Mouse (Mus musculus) hindbrain, postnatal 0 days (tissue): ENCODE results near the gene Man1c1. TPM values are rescaled to one million over a fixed set of nuclear protein-coding genes. Genes with fewer than 3 reads are reported as not detected.

Experiments used
- ATAC-seq: fragments of 200-750 bp; cut with Nextera tagmentation; 2 replicates; pipeline ENCODE4 v1.8.0; 2017; ENCODE audit warnings: mild to moderate bottlenecking, moderate TSS enrichment, moderate library complexity
- DNase-seq: peaks from one replicate; pipeline ENCODE4 v3.0.0-alpha.2; 2015; ENCODE audit warnings: low spot score
- H3K27ac ChIP-seq: fragments of 300-500 bp; sonication (generic); 2 replicates; pipeline ENCODE4 v1.5.1; 2014; ENCODE audit warnings: mild to moderate bottlenecking
- H3K27me3 ChIP-seq: fragments of 300-500 bp; sonication (generic); 2 replicates; pipeline ENCODE4 v1.6.1; 2014; ENCODE audit warnings: low read length, mixed read lengths; ENCODE audit not compliant: insufficient read depth
- H3K36me3 ChIP-seq: fragments of 300-500 bp; sonication (generic); 2 replicates; pipeline ENCODE4 v1.6.1; 2014; ENCODE audit warnings: low read length, mixed read lengths; ENCODE audit not compliant: insufficient read depth
- H3K4me1 ChIP-seq: fragments of 300-500 bp; sonication (generic); 2 replicates; pipeline ENCODE4 v1.6.1; 2014; ENCODE audit warnings: antibody characterized with exemption, low read length, mixed read lengths; ENCODE audit not compliant: insufficient read depth
- H3K4me2 ChIP-seq: fragments of 300-500 bp; sonication (generic); 2 replicates; pipeline ENCODE4 v1.6.1; 2014; ENCODE audit warnings: low read depth, mild to moderate bottlenecking, low read length, moderate library complexity, mixed read lengths
- H3K4me3 ChIP-seq: fragments of 300-500 bp; sonication (generic); 2 replicates; pipeline ENCODE4 v1.5.1; 2014; ENCODE audit warnings: low read length
- H3K9ac ChIP-seq: fragments of 300-500 bp; sonication (generic); replicated peaks from 2 replicates; pipeline ENCODE4 v1.6.1; 2014; ENCODE audit warnings: mild to moderate bottlenecking, low read length, moderate library complexity, mixed read lengths
- H3K9me3 ChIP-seq: fragments of 300-500 bp; sonication (generic); 2 replicates; pipeline ENCODE4 v1.6.1; 2016; ENCODE audit warnings: low read length, mixed read lengths
- CTCF ChIP-seq: IDR thresholded peaks from 2 replicates; pipeline ENCODE4 v1.5.1; 2016; ENCODE audit warnings: antibody characterized with exemption, control low read depth, low read depth
- WGBS: fragments of 180-500 bp; shearing (Covaris S2); extraction: QIAGEN DNeasy Blood & Tissue Kit; methylation state at CpG from one replicate; pipeline ENCODE4 v1.1.7; 2014; 5-methylcytosine and 5-hydroxymethylcytosine counted together
- polyA plus RNA-seq: library from polyadenylated mRNA; unstranded; fragments of >200 nt; fragmentation: Nextera tagmentation; extraction: Ambion mirVana; gene quantifications from 2 replicates; pipeline ENCODE4 v1.2.1, GENCODE M21; 2015
- total RNA-seq: library from RNA; depleted of rRNA; stranded (reverse); fragments of >200 nt; gene quantifications from 2 replicates; pipeline ENCODE4 v1.2.3, GENCODE M21; 2014

Gene Man1c1
- total and polyA plus RNA-seq, 2 experiments from 2014 or later, result 7.1 to 40.5 TPM

- Histone ChIP-seq H3K27ac (no peak overlapping the region), H3K4me2 (no peak overlapping the region), H3K4me1 (peaks cover 23% of the 10 kb centered on the region), H3K9ac (no peak overlapping the region), H3K4me3 (no peak overlapping the region), H3K27me3 (no peaks in the 10 kb centered on the region), H3K36me3 (no peaks in the 10 kb centered on the region), H3K9me3 (no peaks in the 10 kb centered on the region)
- no peak for TF ChIP-seq CTCF
- no peak for ATAC-seq
- 79% methylated on average over 13 of the region's 13 CpGs for WGBS
- no peak for DNase-seq
Measured at GRCm38 (mm10) chr4:134686022-134686661, 17.9 kb downstream of the Man1c1 start.

- peak; percentile 44 for TF ChIP-seq CTCF
- H3K4me3 ChIP-seq, result no peak overlapping the region
- peaks cover 23% of the 10 kb centered on the region for H3K4me1 ChIP-seq
- H3K9ac ChIP-seq, result no peak overlapping the region
- 86% methylated on average over 9 of the region's 9 CpGs for WGBS
- no peak for DNase-seq
- H3K36me3 ChIP-seq, result no peaks in the 10 kb centered on the region
- ATAC-seq, result no peak
- H3K9me3 ChIP-seq, result no peaks in the 10 kb centered on the region
- H3K4me2 ChIP-seq, result no peak overlapping the region
- H3K27me3 ChIP-seq, result no peaks in the 10 kb centered on the region
- no peak overlapping the region for H3K27ac ChIP-seq
Measured at GRCm38 (mm10) chr4:134684637-134685338, 19.3 kb downstream of the Man1c1 start.

DNA sequence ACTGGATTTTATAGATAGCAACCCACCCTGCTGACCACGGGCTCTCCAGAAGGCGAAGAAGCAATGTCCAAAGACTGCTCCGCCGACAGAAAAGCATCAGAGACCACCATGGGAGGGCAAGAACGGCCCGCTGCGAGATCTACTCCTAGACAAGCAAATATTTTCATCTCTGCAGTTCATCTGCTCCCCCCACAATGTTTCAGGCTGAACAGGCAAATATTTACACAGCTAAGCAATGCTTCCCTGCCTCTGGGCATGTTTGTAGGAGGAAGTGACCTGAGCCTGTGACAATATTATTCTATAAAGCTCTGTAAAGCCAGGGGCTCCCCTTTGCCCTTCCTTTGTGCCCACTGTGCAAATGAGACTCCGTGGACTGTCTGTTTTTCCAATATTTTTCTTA lies 20.2 kb downstream of the Man1c1 start:
- peak overlapping the region; percentile 76; the same call in 1 of the 2 replicates for H3K27ac ChIP-seq
- no peaks in the 10 kb centered on the region for H3K36me3 ChIP-seq
- H3K4me2 ChIP-seq, result no peak overlapping the region
- H3K4me1 ChIP-seq, result peaks cover 23% of the 10 kb centered on the region
- no peak for ATAC-seq
- DNase-seq, result no peak
- H3K9me3 ChIP-seq, result no peaks in the 10 kb centered on the region
- TF ChIP-seq CTCF, result no peak
- 0 out of 2 replicates have a peak overlapping the region, but pooled peaks have one; percentile 9 for H3K9ac ChIP-seq
- H3K27me3 ChIP-seq, result no peaks in the 10 kb centered on the region
- H3K4me3 ChIP-seq, result no peak overlapping the region
- 76% methylated on average over 8 of the region's 8 CpGs for WGBS

DNA sequence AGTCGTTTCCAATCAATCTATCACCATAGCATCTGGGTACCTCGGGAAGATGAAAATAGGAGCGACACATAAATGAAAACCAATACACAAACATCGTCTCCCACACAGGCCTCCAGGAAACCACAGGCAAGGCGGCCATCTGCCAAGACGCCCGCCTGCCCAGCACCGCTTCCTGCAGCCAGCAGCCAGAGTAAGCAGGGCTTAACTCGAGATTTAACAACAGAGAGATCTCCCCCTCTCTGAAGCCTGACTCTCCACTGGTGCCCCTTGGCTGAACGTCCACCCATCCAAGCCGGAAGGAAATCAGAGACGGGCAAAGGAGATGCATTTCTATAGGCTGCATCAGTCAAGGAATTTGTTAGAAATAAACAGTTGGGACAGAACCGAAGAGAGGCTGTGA lies 21.1 kb downstream of the Man1c1 start:
- no peak for TF ChIP-seq CTCF
- H3K4me3 ChIP-seq, result no peak overlapping the region
- no peaks in the 10 kb centered on the region for H3K9me3 ChIP-seq
- peak; percentile 66 for DNase-seq
- H3K4me1 ChIP-seq, result peaks cover 31% of the 10 kb centered on the region
- H3K36me3 ChIP-seq, result no peaks in the 10 kb centered on the region
- 23% methylated on average over 13 of the region's 13 CpGs for WGBS
- 0 out of 2 replicates have a peak overlapping the region, but pooled peaks have one; percentile 2 for H3K9ac ChIP-seq
- H3K27ac ChIP-seq, result peak overlapping the region; percentile 76
- peak; percentile 38; the same call in 1 of the 2 replicates for ATAC-seq
- H3K27me3 ChIP-seq, result no peaks in the 10 kb centered on the region
- peak overlapping the region; percentile 24; the same call in 1 of the 2 replicates for H3K4me2 ChIP-seq

DNA sequence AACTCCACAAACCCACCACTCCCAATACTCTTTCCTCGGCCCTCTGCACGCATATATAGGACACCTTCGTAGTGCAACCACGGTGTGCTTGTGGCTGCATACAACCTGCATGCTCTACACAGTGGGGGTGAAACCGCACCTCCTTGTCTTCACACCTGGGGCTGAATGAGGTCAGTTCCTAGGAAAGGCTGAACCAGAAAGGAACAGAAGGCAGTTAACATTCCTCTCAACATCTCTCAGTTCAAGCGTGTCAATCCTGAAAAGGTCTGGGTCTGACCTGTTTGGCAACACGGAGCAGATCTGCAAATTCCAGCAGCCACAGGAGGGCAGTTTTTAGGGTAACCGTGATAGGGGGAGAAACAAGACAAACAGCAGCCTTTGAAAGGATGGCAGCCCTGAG lies 21.7 kb downstream of the Man1c1 start:
- peaks cover 37% of the 10 kb centered on the region for H3K4me1 ChIP-seq
- no peak overlapping the region for H3K9ac ChIP-seq
- no peak overlapping the region for H3K4me3 ChIP-seq
- no peak; the same call in 1 of the 2 replicates for ATAC-seq
- no peak for TF ChIP-seq CTCF
- 0 out of 2 replicates have a peak overlapping the region, but pooled peaks have one; percentile 24 for H3K4me2 ChIP-seq
- no peaks in the 10 kb centered on the region for H3K27me3 ChIP-seq
- DNase-seq, result no peak
- no peaks in the 10 kb centered on the region for H3K36me3 ChIP-seq
- WGBS, result 69% methylated on average over 8 of the region's 8 CpGs
- no peaks in the 10 kb centered on the region for H3K9me3 ChIP-seq
- H3K27ac ChIP-seq, result peak overlapping the region; percentile 76

DNA sequence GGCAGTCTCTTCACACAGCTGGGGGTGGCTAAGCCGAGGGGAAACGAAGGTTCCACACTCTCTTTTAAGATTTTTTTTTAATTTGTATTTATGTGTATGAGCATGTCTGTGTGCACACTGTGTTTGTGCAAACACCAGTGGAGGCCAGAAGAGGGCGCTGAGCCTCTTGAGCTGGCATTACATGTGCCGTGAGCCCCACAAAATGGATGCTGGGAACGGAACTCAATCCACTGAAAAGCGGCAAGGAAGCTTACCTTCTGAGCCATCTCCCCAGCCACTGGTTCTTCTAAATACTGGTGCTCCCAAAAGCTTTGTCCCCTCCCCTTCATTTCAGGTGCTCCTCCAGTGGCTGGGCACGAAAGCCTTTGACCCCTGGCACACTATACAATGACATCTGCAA lies 22.3 kb downstream of the Man1c1 start:
- no peaks in the 10 kb centered on the region for H3K27me3 ChIP-seq

More for the DNA sequence above, 22.3 kb downstream of the Man1c1 start:
- H3K4me2 ChIP-seq, result no peak overlapping the region
- peaks cover 43% of the 10 kb centered on the region for H3K4me1 ChIP-seq
- no peak overlapping the region for H3K27ac ChIP-seq
- no peaks in the 10 kb centered on the region for H3K9me3 ChIP-seq
- H3K4me3 ChIP-seq, result no peak overlapping the region
- no peak overlapping the region for H3K9ac ChIP-seq
- ATAC-seq, result no peak
- no peak for TF ChIP-seq CTCF
- H3K36me3 ChIP-seq, result no peaks in the 10 kb centered on the region
- WGBS, result 87% methylated on average over 7 of the region's 7 CpGs
- no peak for DNase-seq
